Mouse (Mus musculus): Measurements from ENCODE around the gene Fam166b.
A peak's percentile ranks its signal among the peaks of the same experiment; 100 is the strongest.

Fam166b gene

DNA sequence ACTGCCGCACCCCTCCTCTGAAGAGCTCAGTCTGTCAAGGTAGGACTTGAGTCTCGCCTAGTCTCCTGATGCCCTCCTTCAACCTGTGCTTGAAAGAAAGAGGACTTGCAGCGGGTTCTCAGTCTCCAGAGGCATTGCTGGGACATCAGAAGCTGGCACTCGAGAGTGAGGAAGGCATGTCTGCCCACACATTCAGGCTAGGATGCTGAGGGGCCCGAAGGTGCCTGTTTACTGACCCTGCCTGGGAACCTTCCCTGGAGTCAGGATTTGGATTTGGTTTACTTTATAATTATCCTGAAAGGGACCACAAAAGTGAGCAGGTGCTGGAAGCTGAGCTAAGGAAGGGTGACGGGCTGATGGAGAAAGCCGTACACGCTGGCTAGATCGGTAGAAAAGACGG is 27.4 kb downstream of the Fam166b start:
- no peak for DNase-seq

- DNase-seq = no peak
These were observed 28.0 kb downstream of the Fam166b start for GRCm38 (mm10) chr4:43400976-43401375.

GRCm38 (mm10) chr4:43399391-43400131 is 29.4 kb downstream of the Fam166b start:
- no peak for DNase-seq

GRCm38 (mm10) chr4:43398829-43399331 is 30.1 kb downstream of the Fam166b start:
- peak; percentile 52 for DNase-seq

DNA sequence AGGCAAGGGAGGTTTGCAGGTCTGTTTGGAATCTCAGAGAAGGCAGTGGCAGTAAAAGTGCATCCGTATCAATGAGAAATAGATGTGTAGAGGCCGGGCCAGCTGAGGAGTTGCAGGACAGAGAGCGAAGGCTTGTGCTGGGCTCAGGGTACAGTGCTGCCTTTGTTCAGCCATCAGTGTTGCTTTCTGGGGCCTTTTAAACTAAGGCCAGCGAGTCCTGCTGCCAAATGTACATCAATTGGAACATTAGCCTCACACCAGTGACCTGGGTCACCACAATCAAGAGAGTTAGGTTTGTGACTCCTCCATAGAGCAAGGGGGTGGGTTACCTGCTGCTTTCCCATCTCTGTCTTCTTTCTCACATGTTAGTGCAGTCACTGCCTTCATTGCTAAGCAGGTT is 30.9 kb downstream of the Fam166b start:
- DNase-seq = no peak

GRCm38 (mm10) chr4:43396381-43396780 is 32.6 kb downstream of the Fam166b start:
- no peak for DNase-seq

DNA sequence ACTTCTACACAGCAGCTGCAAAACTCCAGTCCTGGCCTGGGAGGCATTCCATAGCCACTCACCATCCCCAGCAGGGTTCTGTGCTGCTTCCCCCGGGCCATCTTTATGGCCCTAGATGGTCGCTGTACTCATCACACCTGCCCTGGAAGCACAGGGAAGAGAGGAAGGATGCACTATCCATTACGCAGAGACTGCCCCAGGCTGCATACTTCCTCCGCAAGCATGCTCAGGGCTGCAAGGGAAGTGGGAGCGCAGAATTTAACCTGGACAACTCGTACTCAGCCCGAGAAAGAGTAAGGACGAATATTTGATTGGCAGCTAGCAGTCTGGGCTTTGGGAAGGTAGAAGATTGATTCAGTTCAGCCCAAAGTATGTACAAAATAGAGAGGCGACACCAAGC is 33.1 kb downstream of the Fam166b start:
- no peak for DNase-seq

DNA sequence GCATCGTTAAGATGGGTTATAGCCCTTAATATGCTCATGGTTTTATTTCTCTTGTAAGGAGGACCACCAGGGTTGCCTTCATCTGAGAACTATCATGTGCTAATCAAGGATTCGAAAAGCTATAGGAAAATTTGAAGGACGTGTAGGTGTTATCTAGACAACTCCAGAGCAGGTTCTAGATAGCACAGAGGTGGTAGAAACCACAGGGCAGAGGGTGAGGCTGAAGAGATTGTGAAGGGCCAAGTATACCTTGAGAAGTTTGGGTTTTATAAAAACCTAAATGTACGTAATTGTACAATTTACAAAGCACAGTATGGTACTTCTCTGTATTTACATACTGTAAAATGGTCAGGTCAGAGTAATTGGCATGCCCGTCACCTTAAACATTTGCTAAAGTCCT is 33.8 kb downstream of the Fam166b start:
- no peak for DNase-seq

DNA sequence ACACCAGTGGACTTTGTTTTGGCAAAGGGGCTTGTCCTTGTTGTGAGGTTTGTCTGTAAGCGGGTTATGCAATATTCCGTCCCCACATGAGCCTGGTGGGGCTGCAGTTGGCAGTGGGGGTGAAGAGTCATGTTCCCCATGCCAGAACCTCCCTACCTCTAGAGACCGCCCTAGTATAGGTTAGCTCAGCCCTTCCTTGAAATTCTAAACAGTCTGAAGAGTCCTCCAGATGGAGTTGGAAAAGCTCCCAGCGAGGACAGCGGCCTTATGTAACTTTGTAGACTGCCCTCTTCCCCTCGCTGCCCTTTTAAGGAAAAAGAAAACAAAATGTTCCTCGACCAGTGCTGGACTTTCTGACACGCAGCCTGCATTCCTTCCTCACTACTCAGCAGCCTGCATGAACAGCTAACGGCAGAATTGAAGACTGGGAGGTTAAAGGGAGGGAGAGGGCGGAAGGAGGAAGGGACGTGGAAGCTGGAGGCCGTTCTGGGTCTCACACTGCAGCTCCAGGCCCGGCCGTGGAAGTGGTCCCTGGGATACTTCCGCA is 34.5 kb downstream of the Fam166b start:
- DNase-seq = peak; percentile 73

- DNase-seq = no peak
These were observed 37.3 kb downstream of the Fam166b start for GRCm38 (mm10) chr4:43391521-43392050.

DNA sequence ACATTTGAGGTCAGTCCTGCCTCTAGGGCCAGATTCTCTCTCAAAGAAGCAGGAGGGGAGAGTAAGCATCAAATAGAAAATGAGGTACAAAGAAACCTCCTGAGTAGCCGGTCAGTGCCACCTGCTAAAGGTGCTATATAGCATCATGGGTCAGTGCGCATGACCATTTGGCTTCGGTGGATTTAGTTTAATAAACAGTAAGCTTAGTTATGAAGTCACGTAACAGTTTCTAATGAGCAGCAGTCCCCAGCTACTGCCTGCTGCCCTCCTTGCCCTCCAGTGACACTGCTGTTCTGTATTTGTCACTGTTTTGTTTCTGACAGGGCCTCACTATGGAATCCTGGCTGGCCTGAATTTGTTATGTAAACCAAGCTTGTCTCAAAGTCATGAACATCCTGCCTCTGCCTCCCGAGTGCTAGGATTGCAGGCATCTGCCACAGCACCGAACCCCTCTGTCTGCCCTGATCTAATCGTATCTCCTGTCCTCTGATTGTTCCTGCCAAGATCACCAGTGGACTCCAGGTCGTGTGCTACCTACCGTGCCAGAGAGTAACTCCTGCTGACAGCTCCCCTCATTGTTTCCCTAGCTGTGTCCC is 39.0 kb downstream of the Fam166b start:
- peak; percentile 44 for DNase-seq

GRCm38 (mm10) chr4:43389390-43389789 is 39.5 kb downstream of the Fam166b start:
- DNase-seq = no peak

DNA sequence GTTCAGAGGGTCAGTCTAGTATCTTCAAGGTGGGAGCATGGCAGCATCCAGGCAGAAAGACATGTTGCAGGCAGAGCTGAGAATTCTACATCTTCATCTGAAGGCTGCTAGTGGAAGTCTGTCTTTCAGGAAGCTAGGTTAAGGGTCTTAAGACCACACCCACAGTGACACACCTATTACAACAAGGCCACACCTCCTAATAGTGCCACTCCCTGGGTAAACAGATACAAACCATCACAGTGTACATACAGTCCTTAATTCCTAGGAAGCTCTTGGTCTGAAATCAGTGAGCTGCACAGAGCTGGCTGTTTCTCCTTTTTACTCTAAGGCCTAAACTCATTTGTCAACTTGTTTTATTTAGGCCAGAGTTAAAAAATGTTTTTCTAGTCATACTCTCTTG is 42.0 kb downstream of the Fam166b start:
- DNase-seq = no peak

- DNase-seq = no peak
These were observed 44.4 kb downstream of the Fam166b start for GRCm38 (mm10) chr4:43384541-43384940.

DNA sequence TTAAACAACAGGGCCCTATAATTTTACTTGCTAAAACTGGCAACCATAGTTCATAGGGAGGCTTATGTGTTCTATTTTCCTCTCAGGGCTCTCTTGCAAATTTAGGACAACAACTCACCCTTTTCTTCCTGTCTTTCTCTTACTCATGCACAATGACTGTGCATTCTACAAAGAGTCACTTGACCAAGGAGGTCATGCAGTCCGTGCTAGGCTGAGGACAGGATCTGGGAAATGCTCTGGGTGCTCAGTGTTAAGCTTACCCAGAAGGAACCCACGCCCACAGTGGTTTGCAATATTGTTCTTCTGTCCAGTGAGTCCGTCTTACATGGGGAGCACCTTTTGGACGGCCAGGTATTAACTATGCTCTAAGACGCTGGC is 44.9 kb downstream of the Fam166b start:
- DNase-seq = no peak

GRCm38 (mm10) chr4:43383246-43384082 is 45.5 kb downstream of the Fam166b start:
- DNase-seq = no peak

GRCm38 (mm10) chr4:43382155-43383020 is 46.5 kb downstream of the Fam166b start:
- no peak for DNase-seq

DNA sequence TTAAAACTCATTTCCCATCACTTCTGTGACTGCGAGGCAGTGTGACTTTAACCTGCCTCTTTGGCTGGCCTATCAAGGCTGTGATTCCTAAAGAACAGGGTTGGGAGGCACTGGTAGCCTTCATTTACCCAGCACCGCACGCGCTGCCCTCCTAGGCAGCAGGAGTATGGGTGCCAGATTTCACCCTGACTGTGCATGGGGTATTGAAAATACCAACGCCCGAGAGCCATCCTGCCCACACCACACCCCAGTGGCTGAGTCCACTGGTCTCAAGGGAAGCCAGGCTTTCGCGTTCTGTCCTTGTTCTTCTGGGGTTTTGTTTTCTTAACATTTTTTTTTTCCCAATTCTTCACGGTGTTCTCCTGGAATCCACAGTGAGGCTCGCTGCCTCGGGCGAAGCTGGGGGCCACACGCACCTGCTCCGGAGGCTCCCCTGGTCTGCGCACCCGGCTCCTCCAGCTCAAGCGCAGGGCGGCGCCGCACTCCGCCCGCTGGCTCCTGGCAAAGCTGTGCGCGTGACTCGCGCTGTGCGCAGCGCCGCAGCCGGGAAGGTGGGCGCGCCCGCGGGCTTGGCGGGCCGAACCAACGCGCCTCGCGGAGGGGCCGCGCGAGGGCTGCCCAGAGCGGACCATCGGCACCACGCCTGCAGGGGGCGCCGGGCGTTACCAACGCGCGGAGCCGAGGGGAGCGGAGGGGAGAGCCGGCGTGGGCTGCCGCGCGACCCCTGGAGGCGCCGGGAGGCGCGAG is 47.4 kb downstream of the Fam166b start, which contains the start of gene Rusc2:
Gene Rusc2 (plus strand): TSS at position 572 of the 747 bp plus-strand sequence.
- peak; percentile 93 for DNase-seq

- DNase-seq = peak; percentile 48
These were observed 48.0 kb downstream of the Fam166b start for GRCm38 (mm10) chr4:43380951-43381350.

DNA sequence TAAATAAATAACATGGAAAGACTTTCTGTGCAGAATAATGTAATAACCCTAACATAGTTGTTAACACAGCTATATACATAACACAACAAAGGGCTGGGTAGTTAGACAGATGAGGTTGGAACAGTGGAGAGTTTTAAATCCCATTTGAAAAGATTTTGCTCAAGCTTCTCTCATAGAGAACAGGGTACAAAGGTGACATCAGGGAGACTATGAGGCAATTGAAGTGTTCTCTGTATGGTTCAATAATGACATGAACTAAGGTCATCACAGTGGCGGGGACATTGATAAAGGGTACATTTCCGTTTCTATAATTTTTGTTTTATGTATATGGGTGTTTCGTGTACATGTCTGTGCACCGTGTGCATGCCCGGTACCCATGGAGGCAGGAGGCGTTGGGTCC is 49.3 kb downstream of the Fam166b start:
- DNase-seq = no peak

All from cerebellum, adult 9-11 months (tissue).